Mouse (Mus musculus) MEL (cell line): ENCODE measurements around the gene Lrba. TPM values are rescaled to one million over a fixed set of nuclear protein-coding genes. Genes with fewer than 3 reads are reported as not detected.
A peak's percentile ranks its signal among the peaks of the same experiment; 100 is the strongest.

ENCODE experiments used
- DNase-seq: peaks from one replicate; pipeline ENCODE4 v3.0.0; 2011; ENCODE audit warnings: low read depth, low spot score
- H3K27ac ChIP-seq: 2 replicates; pipeline ENCODE4 v1.5.1; 2012; ENCODE audit warnings: low read depth, mild to moderate bottlenecking, control low read depth, low read length, moderate library complexity; ENCODE audit not compliant: control insufficient read depth
- H3K27me3 ChIP-seq, 2 experiments: fragments of 150-350 bp in 1 of 2; sonication (generic) in 1 of 2; 2 replicates each; pipeline ENCODE4 v1.6.1; 2012; ENCODE audit warnings: low read length in 2 of 2, mild to moderate bottlenecking in 2 of 2, improper control_type of control experiment in 1 of 2, moderate library complexity in 1 of 2; ENCODE audit not compliant: insufficient read depth in 2 of 2, control insufficient read depth in 1 of 2
- H3K36me3 ChIP-seq, 2 experiments: 2 replicates each; pipeline ENCODE4 v1.6.1; 2012 to 2014; ENCODE audit warnings: low read length in 2 of 2, improper control_type of control experiment in 1 of 2, inconsistent platforms in 1 of 2, mild to moderate bottlenecking in 1 of 2; ENCODE audit not compliant: insufficient read depth in 2 of 2, control insufficient read depth in 1 of 2
- H3K4me1 ChIP-seq, 2 experiments: fragments of 150-350 bp in 1 of 2; sonication (generic) in 1 of 2; 2 replicates each; pipeline ENCODE4 v1.6.1; 2012; ENCODE audit warnings: low read length in 2 of 2, improper control_type of control experiment in 1 of 2, mild to moderate bottlenecking in 1 of 2; ENCODE audit not compliant: insufficient read depth in 2 of 2, control insufficient read depth in 1 of 2
- H3K4me3 ChIP-seq, 2 experiments: fragments of 150-350 bp in 1 of 2; sonication (generic) in 1 of 2; 2 replicates each; pipeline ENCODE4 v1.5.1; 2012; ENCODE audit warnings: low read depth in 2 of 2, low read length in 2 of 2, mild to moderate bottlenecking in 2 of 2, moderate library complexity in 2 of 2, control low read depth in 1 of 2, improper control_type of control experiment in 1 of 2; ENCODE audit not compliant: control insufficient read depth in 1 of 2, insufficient read depth in 1 of 2
- H3K79me2 ChIP-seq: 2 replicates; pipeline ENCODE4 v1.6.1; 2012; ENCODE audit warnings: mild to moderate bottlenecking, low read length, moderate library complexity; ENCODE audit not compliant: control insufficient read depth, poor library complexity, insufficient read depth
- H3K9ac ChIP-seq: 2 replicates; pipeline ENCODE4 v1.6.1; 2012; ENCODE audit warnings: low read depth, mild to moderate bottlenecking, control low read depth, low read length, moderate library complexity; ENCODE audit not compliant: control insufficient read depth, poor library complexity, severe bottlenecking
- H3K9me3 ChIP-seq: fragments of 150-350 bp; sonication (generic); replicated peaks from 2 replicates; pipeline ENCODE4 v1.6.1; 2012; ENCODE audit warnings: mild to moderate bottlenecking, low read length, improper control_type of control experiment, moderate library complexity; ENCODE audit not compliant: insufficient read depth
- CTCF ChIP-seq, 3 experiments: IDR thresholded peaks in 2 of 3; conservative IDR thresholded peaks in 1 of 3; 2 replicates each; pipeline ENCODE4 v1.5.1; 2011 to 2012; ENCODE audit warnings: low read length in 3 of 3, low read depth in 2 of 3, mild to moderate bottlenecking in 2 of 3, improper control_type of control experiment in 1 of 3, inconsistent platforms in 1 of 3, mixed read lengths in 1 of 3, moderate library complexity in 1 of 3; ENCODE audit not compliant: control insufficient read depth in 1 of 3, insufficient read depth in 1 of 3, poor library complexity in 1 of 3, severe bottlenecking in 1 of 3
- E2F4 ChIP-seq: IDR thresholded peaks from 2 replicates; pipeline ENCODE4 v1.6.1; 2011; ENCODE audit warnings: low read depth, low read length, improper control_type of control experiment, borderline replicate concordance
- ELF1 ChIP-seq: IDR thresholded peaks from 2 replicates; pipeline ENCODE4 v1.6.1; 2014; ENCODE audit warnings: low read depth, mild to moderate bottlenecking, inconsistent platforms, low read length, improper control_type of control experiment, moderate library complexity
- EP300 ChIP-seq, 2 experiments: IDR thresholded peaks; 2 replicates each; pipeline ENCODE4 v1.6.1; 2011; ENCODE audit warnings: improper control_type of control experiment in 2 of 2, low read length in 2 of 2, low read depth in 1 of 2, mild to moderate bottlenecking in 1 of 2
- ETS1 ChIP-seq: IDR thresholded peaks from 2 replicates; pipeline ENCODE4 v1.6.1; 2012; ENCODE audit warnings: low read depth, mild to moderate bottlenecking, inconsistent platforms, low read length, improper control_type of control experiment, moderate library complexity
- GABPA ChIP-seq: IDR thresholded peaks from 2 replicates; pipeline ENCODE4 v1.6.1; 2012; ENCODE audit warnings: low read depth, mild to moderate bottlenecking, inconsistent platforms, low read length, improper control_type of control experiment, moderate library complexity
- GATA1 ChIP-seq: IDR thresholded peaks from 2 replicates; pipeline ENCODE4 v1.6.1; 2011; ENCODE audit warnings: low read depth, low read length, improper control_type of control experiment
- KAT2A ChIP-seq: conservative IDR thresholded peaks from 2 replicates; pipeline ENCODE4 v1.6.1; 2012; ENCODE audit warnings: low read depth, low read length, improper control_type of control experiment, inconsistent platforms
- MAFK ChIP-seq: IDR thresholded peaks from 2 replicates; pipeline ENCODE4 v1.6.1; 2011; ENCODE audit warnings: low read depth, mild to moderate bottlenecking, low read length, improper control_type of control experiment, borderline replicate concordance
- MYC ChIP-seq: IDR thresholded peaks from 2 replicates; pipeline ENCODE4 v1.6.1; 2011; ENCODE audit warnings: low read depth, mild to moderate bottlenecking, low read length, improper control_type of control experiment, moderate library complexity
- NRF1 ChIP-seq: IDR thresholded peaks from 2 replicates; pipeline ENCODE4 v1.6.1; 2014; ENCODE audit warnings: low read depth, mild to moderate bottlenecking, inconsistent platforms, low read length, improper control_type of control experiment, moderate library complexity; ENCODE audit not compliant: poor library complexity, insufficient read depth, severe bottlenecking
- POLR2AphosphoS2 ChIP-seq: IDR thresholded peaks from 2 replicates; pipeline ENCODE4 v1.6.1; 2011; ENCODE audit warnings: low read length, improper control_type of control experiment
- RCOR1 ChIP-seq: IDR thresholded peaks from 2 replicates; pipeline ENCODE4 v1.6.1; 2012; ENCODE audit warnings: low read depth, mild to moderate bottlenecking, inconsistent platforms, low read length, improper control_type of control experiment
- SIN3A ChIP-seq: IDR thresholded peaks from 2 replicates; pipeline ENCODE4 v1.6.1; 2012; ENCODE audit warnings: low read length, improper control_type of control experiment, inconsistent platforms
- TAL1 ChIP-seq: IDR thresholded peaks from 2 replicates; pipeline ENCODE4 v1.6.1; 2012; ENCODE audit warnings: mild to moderate bottlenecking, inconsistent platforms, low read length, moderate library complexity, mixed read lengths
- TCF12 ChIP-seq: IDR thresholded peaks from 2 replicates; pipeline ENCODE4 v1.6.1; 2014; ENCODE audit warnings: low read depth, mild to moderate bottlenecking, inconsistent platforms, low read length, improper control_type of control experiment, moderate library complexity
- ZMIZ1 ChIP-seq: IDR thresholded peaks from 2 replicates; pipeline ENCODE4 v1.6.1; 2012; ENCODE audit warnings: low read depth, mild to moderate bottlenecking, inconsistent platforms, low read length, improper control_type of control experiment, moderate library complexity
- ZNF384 ChIP-seq: IDR thresholded peaks from 2 replicates; pipeline ENCODE4 v1.6.1; 2012; ENCODE audit warnings: low read depth, mild to moderate bottlenecking, inconsistent platforms, low read length, improper control_type of control experiment
- polyA plus RNA-seq, 2 experiments: library from polyadenylated mRNA; stranded (reverse) in 1 of 2; unstranded in 1 of 2; fragments of >175 nt in 1 of 2; fragments of >200 nt in 1 of 2; gene quantifications; 2 replicates each; pipeline versions ENCODE4 v1.2.1 to v1.2.4; 2012; ENCODE audit warnings: low replicate concordance in 2 of 2, low read depth in 1 of 2; ENCODE audit not compliant: insufficient read length in 2 of 2, insufficient read depth in 1 of 2, missing spikeins in 1 of 2
- total RNA-seq: library from RNA; depleted of rRNA; stranded (reverse); fragments of 300-350 nt; gene quantifications from 2 replicates; pipeline ENCODE4 v1.2.3, GENCODE M21; 2012

The Lrba gene
- total and polyA plus RNA-seq, 3 experiments = 10.9 to 17.9 TPM; not detected in 1

DNA sequence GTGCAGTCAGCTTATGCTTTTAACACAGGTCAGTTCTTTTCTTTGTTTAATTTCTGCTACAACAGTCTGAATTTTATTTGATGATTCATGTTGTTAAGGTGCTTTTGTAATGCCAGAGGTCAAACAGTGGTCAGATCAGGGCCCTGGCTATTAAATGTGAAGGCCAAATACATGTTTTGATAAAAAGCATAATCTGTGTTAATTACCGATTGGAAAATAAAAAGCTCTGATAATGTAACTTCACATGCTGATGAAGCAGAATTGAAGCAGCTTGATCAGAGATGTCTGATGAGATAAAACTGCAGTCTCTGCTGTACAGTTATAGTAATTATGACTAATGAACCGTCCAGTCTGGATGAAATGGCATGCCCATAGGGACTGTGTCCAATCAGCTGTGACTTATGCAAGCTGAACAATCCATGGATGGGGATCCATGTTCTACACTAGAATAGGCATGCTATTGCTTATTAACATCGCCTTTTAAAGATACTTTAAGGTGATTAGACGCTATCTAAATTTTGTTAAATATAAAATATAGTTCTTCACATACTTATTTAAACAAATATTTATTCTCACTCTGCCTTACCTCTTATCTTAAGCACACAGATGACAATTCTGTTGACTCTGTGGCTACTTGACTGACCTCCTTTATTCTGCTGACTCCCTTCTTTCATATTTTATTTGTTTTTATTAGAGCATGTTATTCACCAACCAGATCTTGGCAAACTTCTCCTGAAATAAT, 336.0 kb downstream of the Lrba start:
- H3K9ac ChIP-seq = no peak overlapping the region
- H3K79me2 ChIP-seq = no peaks in the 10 kb centered on the region
- H3K36me3 ChIP-seq = peaks cover 0 to 23% of the 10 kb centered on the region in 2 experiments; a peak in 2 of 4 replicates
- H3K27ac ChIP-seq = no peak overlapping the region
- peaks cover 2 to 17% of the 10 kb centered on the region in 2 experiments; a peak in 2 of 4 replicates for H3K4me1 ChIP-seq
- H3K27me3 ChIP-seq = no peaks in the 10 kb centered on the region
- no peak overlapping the region for H3K4me3 ChIP-seq
- TF ChIP-seq NRF1 = no peak
- TF ChIP-seq EP300 (IDR thresholded peaks at IDR 0.05; ENCODE audit: low read depth in 1 of 2, low read length in 2 of 2) = 0 out of 4 replicates have a peak, but pooled peaks of 1 of the 2 experiments have one; percentile 26
- no peak for TF ChIP-seq SIN3A
- peak; percentile 38; the same call in 1 of the 2 replicates for TF ChIP-seq TAL1
- no peaks in the 10 kb centered on the region for H3K9me3 ChIP-seq
- no peak for DNase-seq

DNA sequence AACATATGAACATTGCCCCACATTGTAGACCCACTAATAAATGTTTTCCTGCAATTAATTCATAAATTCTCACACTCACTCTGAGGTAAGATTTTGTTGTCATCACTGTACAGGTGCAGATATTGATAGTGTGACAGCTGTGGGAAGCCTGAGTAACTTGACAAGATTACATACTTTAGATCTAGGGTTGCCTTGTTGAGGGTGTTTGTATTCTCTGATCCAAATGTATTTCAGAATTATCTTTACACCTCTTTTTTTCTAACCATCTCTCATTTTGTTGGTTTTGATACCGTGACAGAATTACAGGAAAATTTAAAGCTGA, 336.5 kb downstream of the Lrba start:
- peak; percentile 26 for DNase-seq
- H3K4me1 ChIP-seq = peaks cover 2 to 17% of the 10 kb centered on the region in 2 experiments; a peak in 2 of 4 replicates

DNA sequence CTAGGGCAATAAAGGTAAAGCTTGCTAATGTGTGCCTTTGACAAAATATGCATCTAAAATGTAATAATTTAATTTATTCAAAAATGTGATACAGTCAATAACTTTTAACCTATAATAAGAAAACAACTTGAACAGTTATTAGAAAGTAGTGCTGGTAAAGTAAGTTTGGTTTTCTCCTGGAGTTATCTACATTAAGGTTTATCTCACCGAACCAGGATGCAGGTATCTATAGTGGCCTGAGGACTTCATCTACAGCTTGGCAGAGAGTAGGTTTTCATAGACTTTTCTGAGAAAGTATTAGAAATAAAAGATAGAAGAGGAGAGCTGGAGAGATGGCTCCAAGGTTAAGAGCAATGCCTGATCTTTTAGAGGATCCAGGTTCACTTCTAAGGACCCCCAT, 336.9 kb downstream of the Lrba start:
- H3K79me2 ChIP-seq = no peaks in the 10 kb centered on the region
- TF ChIP-seq GABPA (no peak), ELF1 (no peak), EP300 (IDR thresholded peaks at IDR 0.05; ENCODE audit: low read depth in 1 of 2, low read length in 2 of 2) (peak; percentile 57 to 60; a peak in 3 of 4 replicates), TCF12 (peak; percentile 78), TAL1 (0 out of 2 replicates have a peak, but pooled peaks have one; percentile 12), E2F4 (no peak), GATA1 (peak; percentile 76), ZNF384 (no peak), ZMIZ1 (no peak), CTCF (IDR thresholded peaks at IDR 0.05 in 2 of 3, conservative IDR thresholded peaks at IDR 0.05 in 1 of 3; ENCODE audit: control insufficient read depth in 1 of 3, insufficient read depth in 1 of 3, low read depth in 2 of 3, low read length in 3 of 3, poor library complexity in 1 of 3, severe bottlenecking in 1 of 3) (no peak)
- no peaks in the 10 kb centered on the region for H3K9me3 ChIP-seq
- H3K27me3 ChIP-seq = no peaks in the 10 kb centered on the region
- no peak overlapping the region for H3K4me3 ChIP-seq
- peaks cover 0 to 23% of the 10 kb centered on the region in 2 experiments; a peak in 2 of 4 replicates for H3K36me3 ChIP-seq
- 0 out of 2 replicates have a peak overlapping the region, but pooled peaks have one; percentile 39 for H3K27ac ChIP-seq
- DNase-seq = peak; percentile 32
- peaks cover 2 to 17% of the 10 kb centered on the region in 2 experiments; a peak in 2 of 4 replicates for H3K4me1 ChIP-seq
- no peak overlapping the region for H3K9ac ChIP-seq

More for the DNA sequence above, 336.5 kb downstream of the Lrba start:
- H3K36me3 ChIP-seq = peaks cover 0 to 23% of the 10 kb centered on the region in 2 experiments; a peak in 2 of 4 replicates
- no peak for TF ChIP-seq MYC
- 0 out of 2 replicates have a peak, but pooled peaks have one; percentile 20 for TF ChIP-seq GATA1
- peak in 1 of 2 experiments; percentile 47; a peak in 2 of 4 replicates for TF ChIP-seq EP300 (IDR thresholded peaks at IDR 0.05; ENCODE audit: low read depth in 1 of 2, low read length in 2 of 2)
- no peak for TF ChIP-seq POLR2AphosphoS2
- peak; percentile 71 for TF ChIP-seq ETS1
- no peak for TF ChIP-seq ZMIZ1
- no peak for TF ChIP-seq ELF1
- 0 out of 2 replicates have a peak, but pooled peaks have one; percentile 27 for TF ChIP-seq RCOR1
- no peak for TF ChIP-seq KAT2A
- TF ChIP-seq MAFK = peak; percentile 5; the same call in 1 of the 2 replicates
- TF ChIP-seq TCF12 = peak; percentile 41; the same call in 1 of the 2 replicates
- peak; percentile 23 for TF ChIP-seq TAL1
- no peaks in the 10 kb centered on the region for H3K79me2 ChIP-seq
- no peak overlapping the region for H3K27ac ChIP-seq
- H3K4me3 ChIP-seq = no peak overlapping the region
- no peaks in the 10 kb centered on the region for H3K27me3 ChIP-seq
- H3K9ac ChIP-seq = no peak overlapping the region
- no peaks in the 10 kb centered on the region for H3K9me3 ChIP-seq
